Mouse (Mus musculus) CH12.LX (cell line): ENCODE data around the gene Pah. TPM values are rescaled to one million over a fixed set of nuclear protein-coding genes. Genes with fewer than 3 reads are reported as not detected.

Experiments
- DNase-seq: peaks from one replicate; pipeline ENCODE4 v3.0.0-alpha.2; 2013; ENCODE audit errors: extremely low read depth
- H3K27ac ChIP-seq: 2 replicates; pipeline ENCODE4 v1.5.1; 2012; ENCODE audit warnings: low read depth, mild to moderate bottlenecking, control low read depth, moderate library complexity; ENCODE audit not compliant: insufficient read depth
- H3K27me3 ChIP-seq: replicated peaks from 2 replicates; pipeline ENCODE3; 2012; ENCODE audit warnings: inconsistent platforms
- H3K36me3 ChIP-seq, 2 experiments: replicated peaks in 1 of 2; 2 replicates each; pipeline versions ENCODE3 to v1.6.1; 2012; ENCODE audit warnings: inconsistent platforms in 1 of 2, low read length in 1 of 2, mild to moderate bottlenecking in 1 of 2, mixed read lengths in 1 of 2, moderate library complexity in 1 of 2; ENCODE audit not compliant: control insufficient read depth in 1 of 2, insufficient read depth in 1 of 2
- H3K4me1 ChIP-seq, 2 experiments: 2 replicates each; pipeline ENCODE4 v1.6.1; 2012; ENCODE audit warnings: inconsistent platforms in 1 of 2, moderate library complexity in 1 of 2; ENCODE audit not compliant: insufficient read depth in 2 of 2, control insufficient read depth in 1 of 2
- H3K4me2 ChIP-seq: 2 replicates; pipeline ENCODE4 v1.6.1; 2012; ENCODE audit warnings: low read depth, mild to moderate bottlenecking, control low read depth; ENCODE audit not compliant: poor library complexity, insufficient read depth, severe bottlenecking
- H3K4me3 ChIP-seq, 3 experiments: fragments of 150-350 bp in 1 of 3; sonication (generic) in 1 of 3; replicated peaks in 1 of 3; 2 replicates each; pipeline versions ENCODE3 to v1.5.1; 2011 to 2012; ENCODE audit warnings: low read depth in 2 of 3, low read length in 2 of 3, mild to moderate bottlenecking in 2 of 3, moderate library complexity in 2 of 3, control low read depth in 1 of 3, improper control_type of control experiment in 1 of 3, inconsistent platforms in 1 of 3, mixed read lengths in 1 of 3; ENCODE audit not compliant: poor library complexity in 1 of 3
- H3K79me2 ChIP-seq: replicated peaks from 2 replicates; pipeline ENCODE4 v1.6.1; 2012; ENCODE audit warnings: mild to moderate bottlenecking, moderate library complexity; ENCODE audit not compliant: control insufficient read depth, poor library complexity, insufficient read depth, severe bottlenecking; ENCODE audit errors: extremely low read depth
- H3K9ac ChIP-seq: 2 replicates; pipeline ENCODE4 v1.6.1; 2012; ENCODE audit warnings: low read depth, mild to moderate bottlenecking, control low read depth, moderate library complexity; ENCODE audit not compliant: insufficient read depth
- H3K9me3 ChIP-seq: replicated peaks from 2 replicates; pipeline ENCODE3; 2012; ENCODE audit warnings: low read length, inconsistent platforms, mixed read lengths
- BHLHE40 ChIP-seq: IDR thresholded peaks from 2 replicates; pipeline ENCODE4 v1.6.1; 2011; ENCODE audit warnings: mild to moderate bottlenecking, low read depth, low read length, improper control_type of control experiment
- CHD1 ChIP-seq: IDR thresholded peaks from 2 replicates; pipeline ENCODE4 v1.6.1; 2012; ENCODE audit warnings: low read depth, low read length, improper control_type of control experiment, inconsistent platforms
- E2F4 ChIP-seq: IDR thresholded peaks from 2 replicates; pipeline ENCODE4 v1.6.1; 2011; ENCODE audit warnings: low read depth, low read length, improper control_type of control experiment; ENCODE audit not compliant: insufficient replicate concordance
- ETS1 ChIP-seq: conservative IDR thresholded peaks from 2 replicates; pipeline ENCODE4 v1.6.1; 2012; ENCODE audit warnings: low read depth, mild to moderate bottlenecking, inconsistent platforms, low read length, improper control_type of control experiment, moderate library complexity
- GABPA ChIP-seq: IDR thresholded peaks from 2 replicates; pipeline ENCODE4 v1.6.1; 2012; ENCODE audit warnings: low read depth, low read length, improper control_type of control experiment, inconsistent platforms; ENCODE audit not compliant: insufficient replicate concordance
- HCFC1 ChIP-seq: IDR thresholded peaks from 2 replicates; pipeline ENCODE4 v1.6.1; 2012; ENCODE audit warnings: low read depth, mild to moderate bottlenecking, inconsistent platforms, low read length, improper control_type of control experiment
- IRF4 ChIP-seq: IDR thresholded peaks from 2 replicates; pipeline ENCODE4 v1.6.1; 2014; ENCODE audit warnings: low read depth, mild to moderate bottlenecking, inconsistent platforms, low read length, improper control_type of control experiment
- JUN ChIP-seq: IDR thresholded peaks from 2 replicates; pipeline ENCODE4 v1.6.1; 2011; ENCODE audit warnings: low read depth, mild to moderate bottlenecking, low read length, improper control_type of control experiment, moderate library complexity; ENCODE audit not compliant: insufficient read depth
- JUND ChIP-seq: conservative IDR thresholded peaks from 2 replicates; pipeline ENCODE4 v1.6.1; 2011; ENCODE audit warnings: low read depth, low read length, improper control_type of control experiment
- KAT2A ChIP-seq: IDR thresholded peaks from 2 replicates; pipeline ENCODE4 v1.6.1; 2012; ENCODE audit warnings: low read length, improper control_type of control experiment, inconsistent platforms; ENCODE audit not compliant: insufficient replicate concordance
- MAFK ChIP-seq: IDR thresholded peaks from 2 replicates; pipeline ENCODE4 v1.6.1; 2011; ENCODE audit warnings: low read length, improper control_type of control experiment; ENCODE audit not compliant: insufficient replicate concordance
- MAZ ChIP-seq: IDR thresholded peaks from 2 replicates; pipeline ENCODE4 v1.6.1; 2012; ENCODE audit warnings: low read depth, mild to moderate bottlenecking, inconsistent platforms, low read length, improper control_type of control experiment, moderate library complexity
- MEF2A ChIP-seq: IDR thresholded peaks from 2 replicates; pipeline ENCODE4 v1.6.1; 2014; ENCODE audit warnings: low read depth, mild to moderate bottlenecking, inconsistent platforms, low read length, improper control_type of control experiment, borderline replicate concordance
- MXI1 ChIP-seq: IDR thresholded peaks from 2 replicates; pipeline ENCODE4 v1.6.1; 2011; ENCODE audit warnings: mild to moderate bottlenecking, low read depth, low read length, improper control_type of control experiment
- PAX5 ChIP-seq: IDR thresholded peaks from 2 replicates; pipeline ENCODE4 v1.6.1; 2012; ENCODE audit warnings: low read length, inconsistent platforms, mixed read lengths
- POLR2AphosphoS2 ChIP-seq: IDR thresholded peaks from 2 replicates; pipeline ENCODE4 v1.6.1; 2011; ENCODE audit warnings: low read depth, low read length, improper control_type of control experiment
- RAD21 ChIP-seq: IDR thresholded peaks from 2 replicates; pipeline ENCODE4 v1.6.1; 2011; ENCODE audit warnings: low read depth, mild to moderate bottlenecking, low read length, improper control_type of control experiment, moderate library complexity
- TBP ChIP-seq: conservative IDR thresholded peaks from 2 replicates; pipeline ENCODE4 v1.6.1; 2011; ENCODE audit warnings: low read depth, low read length, improper control_type of control experiment
- TCF12 ChIP-seq: IDR thresholded peaks from 2 replicates; pipeline ENCODE4 v1.6.1; 2014; ENCODE audit warnings: low read depth, mild to moderate bottlenecking, inconsistent platforms, low read length, improper control_type of control experiment
- UBTF ChIP-seq: IDR thresholded peaks from 2 replicates; pipeline ENCODE4 v1.6.1; 2012; ENCODE audit warnings: low read depth, mild to moderate bottlenecking, inconsistent platforms, low read length, improper control_type of control experiment, moderate library complexity
- USF2 ChIP-seq: conservative IDR thresholded peaks from 2 replicates; pipeline ENCODE4 v1.6.1; 2011; ENCODE audit warnings: low read depth, low read length, improper control_type of control experiment
- ZKSCAN1 ChIP-seq: IDR thresholded peaks from 2 replicates; pipeline ENCODE4 v1.6.1; 2012; ENCODE audit warnings: low read depth, inconsistent platforms, low read length, improper control_type of control experiment, borderline replicate concordance
- ZNF384 ChIP-seq: IDR thresholded peaks from 2 replicates; pipeline ENCODE4 v1.6.1; 2012; ENCODE audit warnings: low read depth, low read length, improper control_type of control experiment, inconsistent platforms
- dilution Hi-C: fragments of 300-500 bp; cut with MboI; formaldehyde crosslinking; loops from 2 replicates; pipeline ENCODE4 v1.14.3; 2020; ENCODE audit warnings: low sequenced_read_pairs; ENCODE audit not compliant: extremely low pct_unique_long_range_greater_than_20kb, extremely low pct_ligation_motif_present
- in situ Hi-C: fragments of 300-500 bp; cut with MboI; formaldehyde crosslinking; loops from 3 replicates; pipeline ENCODE4 v1.14.3; 2019; ENCODE audit warnings: low sequenced_read_pairs, low pct_ligation_motif_present, low pct_unique_long_range_greater_than_20kb, mixed read lengths
- polyA plus RNA-seq: library from polyadenylated mRNA; unstranded; fragments of >175 nt; gene quantifications from 2 replicates; pipeline ENCODE4 v1.2.1, GENCODE M21; 2012; ENCODE audit warnings: low read depth; ENCODE audit not compliant: insufficient read length
- total RNA-seq, 2 experiments: library from RNA; depleted of rRNA; stranded (reverse); fragments of 300-350 nt in 1 of 2; fragments of >200 nt in 1 of 2; gene quantifications; 2 replicates each; pipeline ENCODE4 v1.2.3; 2012 to 2014

Pah gene
- total and polyA plus RNA-seq, 3 experiments = not detected

DNA sequence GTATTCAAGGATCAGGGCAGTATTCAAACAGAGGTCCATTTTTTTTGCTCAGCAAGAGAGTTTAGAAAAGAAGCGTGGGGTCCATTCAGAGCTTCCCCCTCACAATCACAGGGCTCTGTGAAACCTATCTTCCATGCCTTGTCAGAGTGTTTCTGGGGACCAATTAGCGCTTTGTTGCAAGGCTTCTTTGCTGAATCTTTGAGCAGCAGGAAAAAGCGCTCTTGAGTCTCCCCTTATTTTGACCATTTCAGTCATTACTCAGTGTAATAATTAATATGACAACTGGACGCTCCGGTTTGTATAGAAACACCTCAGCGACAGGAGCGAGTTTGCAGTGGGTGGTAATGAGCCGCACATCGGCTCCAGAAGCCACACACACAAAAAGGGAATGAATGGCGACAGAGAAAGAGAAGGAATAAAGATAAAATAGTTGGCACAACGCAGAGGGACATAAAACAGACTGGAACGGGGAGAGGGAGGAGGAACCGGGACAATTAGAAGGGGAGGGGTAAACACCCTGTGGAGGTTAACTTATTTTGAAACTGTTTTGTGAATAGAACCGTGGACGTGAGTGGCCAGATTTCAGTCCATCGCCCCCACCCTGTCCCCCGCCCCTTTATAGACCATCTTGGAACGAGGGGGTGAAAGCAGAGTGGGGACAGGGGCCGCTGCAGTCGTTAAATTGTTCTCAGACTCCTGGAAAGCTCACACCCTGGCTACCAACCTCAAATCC is 20.5 kb upstream of the Pah start:
- Histone ChIP-seq H3K27me3 (no peaks in the 10 kb centered on the region), H3K4me1 (peaks cover 0 to 3% of the 10 kb centered on the region in 2 experiments; a peak in 2 of 4 replicates), H3K79me2 (no peaks in the 10 kb centered on the region), H3K9me3 (peaks cover 2% of the 10 kb centered on the region), H3K4me3 (no peak overlapping the region), H3K4me2 (no peak overlapping the region), H3K27ac (no peak overlapping the region), H3K9ac (no peak overlapping the region), H3K36me3 (no peaks in the 10 kb centered on the region)
- DNase-seq = no peak
- in situ Hi-C loops = loop anchor here (10.0 kb wide), 1 partner anchor 476 kb away; no protein-coding TSS in a partner anchor
- dilution Hi-C loops = no loop called here
- no peak for TF ChIP-seq PAX5
- TF ChIP-seq JUND = no peak
- no peak for TF ChIP-seq KAT2A
- no peak for TF ChIP-seq ETS1
- TF ChIP-seq MXI1 = no peak
- TF ChIP-seq HCFC1 = no peak
- no peak for TF ChIP-seq GABPA

DNA sequence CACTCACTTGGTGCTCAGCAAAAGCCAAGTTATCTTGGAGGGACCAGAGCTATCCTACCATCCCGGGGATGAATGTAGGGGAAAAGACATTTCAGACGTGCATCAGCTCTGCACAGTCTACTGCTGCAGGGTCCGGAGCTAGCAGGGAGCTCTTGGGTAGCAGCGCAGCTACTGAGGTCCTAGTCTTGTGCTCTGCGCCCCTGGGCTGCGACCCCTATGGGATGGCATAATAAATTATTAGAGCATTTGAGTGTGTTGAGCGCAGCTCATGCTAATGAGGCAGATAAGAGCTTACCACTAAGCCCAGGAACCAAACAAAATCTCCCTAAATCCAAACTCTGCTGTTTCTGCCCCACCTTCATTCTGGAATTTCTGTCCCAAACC is 19.9 kb upstream of the Pah start:
- dilution Hi-C loops (no loop called here), in situ Hi-C loops (loop anchor here (10.0 kb wide), 1 partner anchor 477 kb away; no protein-coding TSS in a partner anchor)
- Histone ChIP-seq H3K79me2 (no peaks in the 10 kb centered on the region), H3K4me2 (no peak overlapping the region), H3K4me1 (peaks cover 0 to 3% of the 10 kb centered on the region in 2 experiments; a peak in 2 of 4 replicates), H3K27ac (no peak overlapping the region), H3K36me3 (no peaks in the 10 kb centered on the region), H3K27me3 (no peaks in the 10 kb centered on the region), H3K9me3 (peaks cover 2% of the 10 kb centered on the region), H3K4me3 (no peak overlapping the region), H3K9ac (no peak overlapping the region)
- no peak for DNase-seq
- TF ChIP-seq IRF4 (no peak), ZNF384 (no peak), E2F4 (no peak), MAFK (no peak), RAD21 (no peak), POLR2AphosphoS2 (no peak), ZKSCAN1 (no peak), TBP (no peak), CHD1 (no peak), PAX5 (no peak), USF2 (no peak), MAZ (no peak), JUN (no peak), GABPA (no peak), KAT2A (no peak), TCF12 (no peak), MEF2A (no peak), BHLHE40 (no peak), UBTF (no peak)
